Mouse (Mus musculus): ENCODE data around the gene Rnf220. TPM values are rescaled to one million over a fixed set of nuclear protein-coding genes. Genes with fewer than 3 reads are reported as not detected.

Gene Rnf220
- polyA plus RNA-seq, 1 experiment from 2014 or later: 116 TPM

- 76% methylated on average over 6 of the region's 6 CpGs for WGBS
- no peaks in the 10 kb centered on the region for H3K4me1 ChIP-seq
- no peak overlapping the region for H3K27ac ChIP-seq
- no peak overlapping the region for H3K4me3 ChIP-seq (replicated peaks)
- no peak overlapping the region for H3K4me2 ChIP-seq
- no peaks in the 10 kb centered on the region for H3K36me3 ChIP-seq (replicated peaks)
- ATAC-seq (ENCODE audit: low FRiP score): no peak
- no peaks in the 10 kb centered on the region for H3K27me3 ChIP-seq
- no peaks in the 10 kb centered on the region for H3K9me3 ChIP-seq
- no peak overlapping the region for H3K9ac ChIP-seq
Observed at GRCm38 (mm10) chr4:117240867-117241266, 256.0 kb downstream of the Rnf220 start.

- Histone ChIP-seq H3K27me3 (no peaks in the 10 kb centered on the region), H3K4me1 (no peaks in the 10 kb centered on the region), H3K36me3 (replicated peaks) (no peaks in the 10 kb centered on the region), H3K4me2 (no peak overlapping the region), H3K4me3 (replicated peaks) (no peak overlapping the region), H3K9ac (no peak overlapping the region), H3K27ac (no peak overlapping the region), H3K9me3 (no peaks in the 10 kb centered on the region)
- ATAC-seq (ENCODE audit: low FRiP score): no peak
- 52% methylated on average over 2 of the region's 2 CpGs for WGBS
Observed at GRCm38 (mm10) chr4:117239153-117239552, 257.7 kb downstream of the Rnf220 start.

DNA sequence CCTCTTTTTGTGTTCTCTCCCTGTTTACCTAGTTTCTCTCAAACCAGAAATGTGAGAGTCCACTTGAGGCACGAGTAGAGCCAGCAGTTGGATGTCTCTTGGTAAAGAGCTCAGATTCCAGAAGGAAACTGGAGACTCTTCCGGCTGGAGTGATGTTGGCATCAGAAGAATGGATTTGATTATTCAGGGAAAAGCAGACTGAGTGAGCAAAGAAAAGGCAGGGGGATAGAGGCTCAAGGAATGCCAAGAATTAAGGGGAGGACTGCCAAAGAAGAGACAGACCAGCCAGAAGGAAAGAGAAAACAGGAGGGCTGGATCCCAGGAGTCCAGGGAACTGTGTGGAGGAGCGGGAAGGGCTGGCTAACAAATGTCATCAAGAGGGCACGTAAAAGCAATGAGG lies 261.0 kb downstream of the Rnf220 start:
- no peak overlapping the region for H3K4me3 ChIP-seq (replicated peaks)
- no peak overlapping the region for H3K27ac ChIP-seq
- no peak overlapping the region for H3K4me2 ChIP-seq
- no peaks in the 10 kb centered on the region for H3K27me3 ChIP-seq
- H3K36me3 ChIP-seq (replicated peaks): no peaks in the 10 kb centered on the region
- WGBS: 65% methylated on average over 4 of the region's 4 CpGs
- ATAC-seq (ENCODE audit: low FRiP score): no peak
- no peaks in the 10 kb centered on the region for H3K4me1 ChIP-seq
- no peak overlapping the region for H3K9ac ChIP-seq
- H3K9me3 ChIP-seq: no peaks in the 10 kb centered on the region

GRCm38 (mm10) chr4:117234166-117234741 lies 262.6 kb downstream of the Rnf220 start:
- no peak overlapping the region for H3K4me2 ChIP-seq
- no peaks in the 10 kb centered on the region for H3K4me1 ChIP-seq
- WGBS: 63% methylated on average over 7 of the region's 7 CpGs
- no peak overlapping the region for H3K9ac ChIP-seq
- no peaks in the 10 kb centered on the region for H3K36me3 ChIP-seq (replicated peaks)
- H3K27me3 ChIP-seq: 0 out of 2 replicates have a peak, but pooled peaks cover 4% of the 10 kb centered on the region
- ATAC-seq (ENCODE audit: low FRiP score): no peak
- H3K27ac ChIP-seq: no peak overlapping the region
- no peaks in the 10 kb centered on the region for H3K9me3 ChIP-seq
- no peak overlapping the region for H3K4me3 ChIP-seq (replicated peaks)

GRCm38 (mm10) chr4:117231208-117231607 lies 265.6 kb downstream of the Rnf220 start:
- ATAC-seq (ENCODE audit: low FRiP score): no peak
- no peak overlapping the region for H3K27ac ChIP-seq
- no peak overlapping the region for H3K9ac ChIP-seq
- H3K4me2 ChIP-seq: no peak overlapping the region
- H3K4me3 ChIP-seq (replicated peaks): no peak overlapping the region
- no peaks in the 10 kb centered on the region for H3K9me3 ChIP-seq
- H3K4me1 ChIP-seq: no peaks in the 10 kb centered on the region
- WGBS: 87% methylated on average over 2 of the region's 2 CpGs
- H3K36me3 ChIP-seq (replicated peaks): no peaks in the 10 kb centered on the region
- 0 out of 2 replicates have a peak, but pooled peaks cover 6% of the 10 kb centered on the region for H3K27me3 ChIP-seq

DNA sequence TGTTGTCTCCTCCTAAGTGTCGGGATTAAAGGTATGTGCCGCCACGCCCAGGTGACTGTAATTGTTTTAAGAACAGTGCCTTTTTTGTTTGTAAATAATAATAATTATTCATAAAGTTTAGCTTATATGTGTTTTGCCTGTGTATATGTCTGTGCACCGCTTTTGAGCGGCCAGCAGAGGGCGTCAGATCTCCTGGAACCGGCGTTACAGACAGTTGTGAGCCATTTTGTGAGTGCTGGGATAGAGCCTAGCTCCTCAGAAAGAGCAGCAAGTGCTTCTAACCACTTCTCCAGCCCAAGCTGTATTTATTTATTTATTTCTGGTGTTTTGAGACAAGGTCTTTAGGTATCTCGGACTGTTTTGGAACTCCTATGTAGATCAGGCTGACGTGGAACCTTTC lies 266.5 kb downstream of the Rnf220 start:
- no peaks in the 10 kb centered on the region for H3K9me3 ChIP-seq
- H3K4me3 ChIP-seq (replicated peaks): no peak overlapping the region
- no peaks in the 10 kb centered on the region for H3K4me1 ChIP-seq
- H3K27ac ChIP-seq: no peak overlapping the region
- H3K4me2 ChIP-seq: no peak overlapping the region
- H3K9ac ChIP-seq: no peak overlapping the region
- 0 out of 2 replicates have a peak, but pooled peaks cover 6% of the 10 kb centered on the region for H3K27me3 ChIP-seq
- H3K36me3 ChIP-seq (replicated peaks): no peaks in the 10 kb centered on the region
- no peak for ATAC-seq (ENCODE audit: low FRiP score)
- 45% methylated on average over 10 of the region's 10 CpGs for WGBS

DNA sequence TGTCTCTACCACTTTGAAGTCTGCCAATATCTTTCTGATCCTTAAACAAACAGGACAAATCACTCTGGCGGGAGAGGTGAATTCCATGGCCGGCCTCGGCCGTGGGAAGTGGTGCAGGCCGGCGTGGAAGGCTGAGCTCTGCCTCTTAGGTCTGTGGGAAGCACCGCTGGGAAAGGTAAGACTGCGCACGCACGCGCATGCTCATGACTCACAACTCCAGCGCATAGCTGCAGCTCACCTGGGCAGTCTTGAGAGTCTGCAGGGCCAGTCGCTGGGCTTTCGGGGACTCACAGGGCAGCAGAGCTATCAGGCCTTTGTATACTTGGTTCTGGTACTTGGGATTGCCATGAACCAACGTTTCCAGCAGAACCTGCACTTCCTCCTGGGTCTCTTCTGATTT lies 267.3 kb downstream of the Rnf220 start:
- ATAC-seq (ENCODE audit: low FRiP score): no peak
- no peaks in the 10 kb centered on the region for H3K9me3 ChIP-seq
- 77% methylated on average over 15 of the region's 15 CpGs for WGBS
- H3K4me3 ChIP-seq (replicated peaks): no peak overlapping the region
- H3K4me2 ChIP-seq: no peak overlapping the region
- 0 out of 2 replicates have a peak, but pooled peaks cover 6% of the 10 kb centered on the region for H3K27me3 ChIP-seq
- H3K4me1 ChIP-seq: no peaks in the 10 kb centered on the region
- no peaks in the 10 kb centered on the region for H3K36me3 ChIP-seq (replicated peaks)
- no peak overlapping the region for H3K27ac ChIP-seq
- no peak overlapping the region for H3K9ac ChIP-seq

- no peaks in the 10 kb centered on the region for H3K4me1 ChIP-seq
- H3K4me2 ChIP-seq: no peak overlapping the region
- no peaks in the 10 kb centered on the region for H3K36me3 ChIP-seq (replicated peaks)
- H3K4me3 ChIP-seq (replicated peaks): no peak overlapping the region
- no peaks in the 10 kb centered on the region for H3K9me3 ChIP-seq
- no peak for ATAC-seq (ENCODE audit: low FRiP score)
- H3K27me3 ChIP-seq: 0 out of 2 replicates have a peak, but pooled peaks cover 8% of the 10 kb centered on the region
- H3K27ac ChIP-seq: no peak overlapping the region
- H3K9ac ChIP-seq: no peak overlapping the region
Observed at GRCm38 (mm10) chr4:117225250-117225649, 271.6 kb downstream of the Rnf220 start.

GRCm38 (mm10) chr4:117224122-117224521 lies 272.7 kb downstream of the Rnf220 start:
- ATAC-seq (ENCODE audit: low FRiP score): no peak
- H3K36me3 ChIP-seq (replicated peaks): no peaks in the 10 kb centered on the region
- no peak overlapping the region for H3K9ac ChIP-seq
- H3K4me1 ChIP-seq: no peaks in the 10 kb centered on the region
- WGBS: 79% methylated on average over 8 of the region's 8 CpGs
- H3K27me3 ChIP-seq: 0 out of 2 replicates have a peak, but pooled peaks cover 2% of the 10 kb centered on the region
- H3K4me3 ChIP-seq (replicated peaks): no peak overlapping the region
- no peak overlapping the region for H3K27ac ChIP-seq
- H3K9me3 ChIP-seq: no peaks in the 10 kb centered on the region
- no peak overlapping the region for H3K4me2 ChIP-seq

DNA sequence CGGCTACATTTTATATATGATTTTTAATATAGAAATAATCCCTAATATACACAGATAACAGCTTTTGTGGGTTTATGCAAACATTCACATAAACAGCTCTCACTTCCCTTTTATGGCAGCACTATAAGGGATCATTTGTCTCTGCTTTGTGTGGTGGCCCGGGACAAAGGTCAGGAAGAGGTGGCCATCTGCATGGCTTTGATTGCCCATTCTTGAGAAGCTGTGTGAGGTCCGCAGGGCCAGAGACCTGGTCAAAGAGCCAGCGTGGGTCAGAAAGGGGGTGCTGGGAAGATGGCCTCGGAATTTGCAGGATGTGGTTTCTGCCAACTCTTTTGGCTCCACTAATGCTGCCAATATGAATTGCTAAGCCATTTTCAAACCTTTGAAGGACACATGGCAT lies 273.9 kb downstream of the Rnf220 start:
- Histone ChIP-seq H3K9me3 (no peaks in the 10 kb centered on the region), H3K4me2 (no peak overlapping the region), H3K27me3 (0 out of 2 replicates have a peak, but pooled peaks cover 2% of the 10 kb centered on the region), H3K4me1 (no peaks in the 10 kb centered on the region), H3K9ac (no peak overlapping the region), H3K4me3 (replicated peaks) (no peak overlapping the region), H3K27ac (no peak overlapping the region), H3K36me3 (replicated peaks) (no peaks in the 10 kb centered on the region)
- ATAC-seq (ENCODE audit: low FRiP score): no peak
- WGBS: 65% methylated on average over 5 of the region's 5 CpGs

- WGBS: 87% methylated on average over 9 of the region's 9 CpGs
- Histone ChIP-seq H3K36me3 (replicated peaks) (no peaks in the 10 kb centered on the region), H3K9me3 (no peaks in the 10 kb centered on the region), H3K4me1 (no peaks in the 10 kb centered on the region), H3K27ac (no peak overlapping the region), H3K4me2 (no peak overlapping the region), H3K4me3 (replicated peaks) (no peak overlapping the region), H3K9ac (no peak overlapping the region), H3K27me3 (0 out of 2 replicates have a peak, but pooled peaks cover 9% of the 10 kb centered on the region)
- no peak for ATAC-seq (ENCODE audit: low FRiP score)
Observed at GRCm38 (mm10) chr4:117221836-117222235, 275.0 kb downstream of the Rnf220 start.

Data from forebrain, embryonic 12.5 days (tissue).